Mouse (Mus musculus) heart, postnatal 36 days (tissue): ENCODE results near the gene Prr5. TPM values are rescaled to one million over a fixed set of nuclear protein-coding genes. Genes with fewer than 3 reads are reported as not detected.
"Not testable (repeated sequence)": the region's sequence is repeated elsewhere in the genome, so short reads cannot be mapped to it uniquely, and the experiment has no call there.

Experiments
- DNase-seq, 2 experiments: peaks; one replicate each; pipeline ENCODE4 v3.0.0; 2021 to 2022
- intact Hi-C: fragments of 180-260 bp; cut with DNase I; formaldehyde crosslinking; loops from one replicate; pipeline ENCODE4 v1.15.1; 2025
- total RNA-seq, 2 experiments: library from RNA; stranded (reverse); gene quantifications; 2 replicates each; pipeline ENCODE4 v1.2.3; 2021

Gene Prr5
- total RNA-seq, 2 experiments from 2014 or later: 3.1 to 3.7 TPM

GRCm38 (mm10) chr15:84703992-84704391 lies 34.6 kb downstream of the Prr5 start:
- intact Hi-C loops: no loop called here
- no peak for DNase-seq

GRCm38 (mm10) chr15:84705351-84705901 lies 36.0 kb downstream of the Prr5 start:
- intact Hi-C loops: no loop called here
- no peak for DNase-seq

- no peak for DNase-seq
- intact Hi-C loops: no loop called here
These were observed 37.7 kb downstream of the Prr5 start for GRCm38 (mm10) chr15:84706983-84707619.

GRCm38 (mm10) chr15:84712566-84713405 lies 43.4 kb downstream of the Prr5 start:
- peak; percentile 22 to 38 for DNase-seq
- intact Hi-C loops: loop anchor here (10.0 kb wide), 1 partner anchor 478 kb away; the partner anchor contains the start of gene Parvb

GRCm38 (mm10) chr15:84714730-84715129 lies 45.3 kb downstream of the Prr5 start:
- peak; percentile 81 to 85 for DNase-seq
- intact Hi-C loops: loop anchor here (10.0 kb wide), 1 partner anchor 480 kb away; the partner anchor contains the start of gene Parvb

DNA sequence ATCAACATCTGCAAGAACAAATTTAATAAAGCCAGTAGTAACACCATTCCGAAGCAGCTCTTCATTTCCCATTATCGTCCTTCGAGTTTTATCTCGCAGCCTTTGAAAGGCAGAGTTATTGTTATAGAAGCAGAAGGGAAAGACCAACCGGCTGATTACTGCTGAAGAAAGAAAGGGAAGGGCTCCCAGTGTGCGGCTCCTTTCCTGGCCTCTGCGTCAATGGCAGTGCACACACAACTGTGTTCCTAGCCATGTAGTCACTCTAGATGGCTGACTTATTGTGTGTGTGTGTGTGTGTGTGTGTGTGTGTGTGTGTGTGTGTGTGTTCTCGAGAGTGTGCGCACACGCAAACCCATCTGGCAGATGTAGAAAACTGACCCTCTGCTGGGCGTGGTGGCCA lies 45.7 kb downstream of the Prr5 start:
- intact Hi-C loops: loop anchor here (10.0 kb wide), 1 partner anchor 480 kb away; the partner anchor contains the start of gene Parvb

DNA sequence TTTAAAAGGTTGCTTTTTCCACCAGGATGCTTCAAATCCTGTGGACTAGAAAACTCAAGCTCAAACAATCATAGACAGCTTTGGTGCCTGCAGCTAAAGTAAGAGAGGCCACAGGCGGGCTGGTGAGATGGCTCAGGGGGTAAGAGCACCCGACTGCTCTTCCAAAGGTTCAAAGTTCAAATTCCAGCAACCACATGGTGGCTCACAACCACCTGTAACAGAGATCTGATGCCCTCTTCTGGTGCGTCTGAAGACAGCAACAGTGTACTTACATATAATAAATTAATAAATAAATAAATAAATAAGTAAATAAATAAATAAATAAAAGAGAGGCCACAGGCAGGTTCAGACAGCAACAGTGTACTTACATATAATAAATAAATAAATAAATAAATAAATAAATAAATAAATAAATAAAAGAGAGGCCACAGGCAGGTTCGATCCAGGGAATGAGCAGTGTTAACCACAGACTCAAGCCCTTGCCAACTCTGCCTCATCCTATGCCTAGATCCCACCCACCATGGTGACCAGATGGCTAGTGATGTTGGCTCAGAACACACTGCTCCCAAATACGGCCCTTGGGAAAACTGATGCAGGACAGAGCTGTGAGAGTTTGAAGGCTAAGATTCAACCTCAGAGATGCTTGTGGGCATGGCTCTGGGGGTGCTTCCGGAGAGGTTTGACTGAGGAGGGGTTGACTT lies 48.3 kb downstream of the Prr5 start:
- intact Hi-C loops: loop anchor here (10.0 kb wide), 1 partner anchor 483 kb away; the partner anchor contains the start of gene Parvb
- DNase-seq: not testable (repeated sequence)

More for the DNA sequence above, 45.7 kb downstream of the Prr5 start:
- DNase-seq: no peak

GRCm38 (mm10) chr15:84718785-84719184 lies 49.4 kb downstream of the Prr5 start:
- intact Hi-C loops: loop anchor here (10.0 kb wide), 1 partner anchor 484 kb away; the partner anchor contains the start of gene Parvb
- no peak for DNase-seq

GRCm38 (mm10) chr15:84719791-84720190 lies 50.4 kb downstream of the Prr5 start, which contains the start of gene Arhgap8:
Arhgap8 (plus strand) TSS chr15:84720052.
- peak; percentile 35 to 44 for DNase-seq
- intact Hi-C loops: loop anchor here (10.0 kb wide), 1 partner anchor 485 kb away; the partner anchor contains the start of gene Parvb

- intact Hi-C loops: no loop called here
- DNase-seq: peak in 1 of 2 experiments; percentile 32
These were observed 51.1 kb downstream of the Prr5 start for GRCm38 (mm10) chr15:84720291-84721204.

GRCm38 (mm10) chr15:84723656-84724055 lies 54.2 kb downstream of the Prr5 start:
- DNase-seq, intact Hi-C loops: not testable (repeated sequence)

- intact Hi-C loops: no loop called here
- no peak for DNase-seq
These were observed 54.8 kb downstream of the Prr5 start for GRCm38 (mm10) chr15:84724199-84724598.

- intact Hi-C loops: no loop called here
- DNase-seq: peak in 1 of 2 experiments; percentile 21
These were observed 60.3 kb downstream of the Prr5 start for GRCm38 (mm10) chr15:84729685-84730084.

- intact Hi-C loops: no loop called here
- DNase-seq: no peak
These were observed 61.5 kb downstream of the Prr5 start for GRCm38 (mm10) chr15:84730893-84731292.

- intact Hi-C loops: no loop called here
- DNase-seq: no peak
These were observed 62.4 kb downstream of the Prr5 start for GRCm38 (mm10) chr15:84731676-84732424.

- DNase-seq: no peak
- intact Hi-C loops: no loop called here
These were observed 63.0 kb downstream of the Prr5 start for GRCm38 (mm10) chr15:84732425-84732749.

DNA sequence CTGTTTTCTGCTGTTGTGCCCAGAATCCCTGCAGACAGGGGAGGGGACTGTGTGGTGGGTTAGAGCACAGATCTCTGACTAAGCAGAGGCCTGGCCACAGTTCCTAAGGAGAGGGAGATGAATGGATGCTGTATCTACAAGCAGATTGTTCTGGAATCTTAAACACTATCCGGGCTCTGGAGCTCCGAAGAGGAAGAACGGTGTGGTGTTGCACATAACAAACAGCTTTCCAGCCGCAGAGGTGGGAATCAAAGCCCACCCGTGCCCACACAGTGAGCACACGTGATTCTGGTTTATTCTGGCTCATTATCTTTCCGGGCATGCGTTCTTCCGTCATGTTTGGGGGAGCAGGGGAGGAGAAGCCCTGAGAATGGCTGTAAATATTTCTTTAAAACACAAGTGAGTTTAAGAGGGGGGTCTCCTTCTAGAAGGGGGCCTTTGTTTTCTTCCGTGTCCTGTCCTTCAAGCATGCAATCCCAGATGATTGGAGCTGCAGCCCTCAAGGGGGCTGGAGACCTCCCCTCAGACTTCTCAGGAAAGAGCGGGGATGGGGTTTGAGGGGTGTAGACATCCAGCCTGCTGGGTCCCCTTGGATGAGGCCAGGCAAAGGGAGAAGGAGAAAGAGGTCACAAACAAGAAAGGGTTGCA lies 67.0 kb downstream of the Prr5 start:
- intact Hi-C loops: no loop called here
- DNase-seq: no peak

- intact Hi-C loops: no loop called here
- DNase-seq: no peak
These were observed 67.5 kb downstream of the Prr5 start for GRCm38 (mm10) chr15:84736994-84737346.
